Mouse (Mus musculus) central nervous system, embryonic 18 days (tissue): ENCODE results near the gene Vezf1. TPM values are rescaled to one million over a fixed set of nuclear protein-coding genes. Genes with fewer than 3 reads are reported as not detected.

Experiments used
- polyA plus RNA-seq: library from polyadenylated mRNA; depleted of rRNA; stranded (reverse); fragments of >200 nt; gene quantifications from 2 replicates; pipeline ENCODE4 v1.2.3, GENCODE M21; 2012; rRNA removed

Gene Vezf1
- polyA plus RNA-seq = 29.7 and 30.5 TPM in 2 replicates

GRCm38 (mm10) chr11:88067586-88068410, at the start of gene Vezf1:
Gene Vezf1 (plus strand): TSS chr11:88068279.

GRCm38 (mm10) chr11:88046944-88047794, 20.9 kb upstream of the Vezf1 start, which contains the start of gene Srsf1:
Gene Srsf1 (plus strand): TSS chr11:88047373.

GRCm38 (mm10) chr11:88098021-88098729, 30.1 kb downstream of the Vezf1 start, which contains the start of gene Cuedc1:
Gene Cuedc1 (plus strand): TSS chr11:88098058.

Other genes with a start within 250 kb of the Vezf1 start
- 1.9 and 2.4 TPM in 2 replicates for gene Lpo, start 240.0 kb upstream of the Vezf1 start, polyA plus RNA-seq
- gene Mks1, start 215.1 kb upstream of the Vezf1 start, polyA plus RNA-seq = 17.8 and 20.2 TPM in 2 replicates
- gene Epx, start 192.7 kb upstream of the Vezf1 start, polyA plus RNA-seq = 0.27 and 0.52 TPM in 2 replicates
- not detected in 2 replicates for gene Olfr462, start 176.0 kb upstream of the Vezf1 start, polyA plus RNA-seq
- gene Olfr463, start 170.9 kb upstream of the Vezf1 start, polyA plus RNA-seq = not detected in 2 replicates
- 0.08 and 0.26 TPM in 2 replicates for gene Olfr464, start 147.3 kb upstream of the Vezf1 start, polyA plus RNA-seq
- 292 and 293 TPM in 2 replicates for gene Dynll2, start 80.7 kb upstream of the Vezf1 start, polyA plus RNA-seq
- 393 and 417 TPM in 2 replicates for gene Srsf1, start 20.9 kb upstream of the Vezf1 start, polyA plus RNA-seq
- 34.3 and 39.7 TPM in 2 replicates for gene Cuedc1, start 29.8 kb downstream of the Vezf1 start, polyA plus RNA-seq
- gene Mrps23, start 136.1 kb downstream of the Vezf1 start, polyA plus RNA-seq = 70.3 and 79.9 TPM in 2 replicates
- 0.04 and 0.06 TPM in 2 replicates for gene Ccdc182, start 225.8 kb downstream of the Vezf1 start, polyA plus RNA-seq